Mouse (Mus musculus) liver, embryonic 14.5 days (tissue): ENCODE data around the gene 4931406P16Rik.

ENCODE experiments used
- CTCF ChIP-seq: IDR thresholded peaks from 2 replicates; pipeline ENCODE4 v1.5.1; 2016; ENCODE audit warnings: antibody characterized with exemption, low read depth, control low read depth
- EP300 ChIP-seq: IDR thresholded peaks from 2 replicates; pipeline ENCODE4 v1.6.1; 2016; ENCODE audit warnings: antibody characterized with exemption, low read depth

DNA sequence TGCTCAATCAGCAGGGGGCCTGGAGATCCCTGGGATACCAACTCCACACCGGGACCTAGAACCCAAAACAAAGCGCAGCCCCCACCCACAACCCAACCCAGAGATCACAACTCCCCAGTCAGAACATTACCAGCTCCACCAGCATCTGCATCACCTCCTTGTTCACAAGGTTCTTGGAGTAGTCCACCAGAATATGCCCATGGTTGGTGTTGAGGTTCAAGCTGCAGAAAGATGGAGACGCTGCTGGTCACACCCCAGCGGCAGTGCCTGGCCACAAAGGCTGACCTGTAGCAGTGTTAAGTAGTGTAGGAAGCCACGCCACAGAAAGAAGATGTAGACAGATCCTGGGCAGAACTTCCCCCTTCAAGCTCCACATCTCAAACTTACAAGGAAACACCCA is 84.2 kb downstream of the 4931406P16Rik start:
- TF ChIP-seq CTCF (no peak), EP300 (no peak)
